Mouse (Mus musculus): ENCODE measurements around the gene Lrrc4c. TPM values are rescaled to one million over a fixed set of nuclear protein-coding genes. Genes with fewer than 3 reads are reported as not detected.
A peak's percentile ranks its signal among the peaks of the same experiment; 100 is the strongest.

Lrrc4c gene
- polyA plus RNA-seq, 1 experiment from 2014 or later, result 1.2 TPM

GRCm38 (mm10) chr2:96319649-96320048 lies 1.7 kb downstream of the Lrrc4c start:
- peak; percentile 45; the same call in 1 of the 2 replicates for ATAC-seq (replicated peaks; ENCODE audit: extremely low read depth, insufficient read depth, low FRiP score)
- Histone ChIP-seq H3K27ac (ENCODE audit: low read length) (peak overlapping the region; percentile 35), H3K9ac (ENCODE audit: low read length) (peak overlapping the region; percentile 49), H3K4me3 (ENCODE audit: low read length) (peak overlapping the region; percentile 45), H3K4me1 (ENCODE audit: control insufficient read depth, insufficient read depth, low read length) (peaks cover 22% of the 10 kb centered on the region), H3K36me3 (ENCODE audit: control insufficient read depth, insufficient read depth) (no peaks in the 10 kb centered on the region), H3K9me3 (replicated peaks; ENCODE audit: control insufficient read depth, low read length) (no peaks in the 10 kb centered on the region), H3K4me2 (ENCODE audit: low read depth, low read length) (peak overlapping the region; percentile 65), H3K27me3 (ENCODE audit: control insufficient read depth, insufficient read depth, low read length) (no peaks in the 10 kb centered on the region)
- WGBS, result 12% methylated on average over 6 of the region's 6 CpGs

GRCm38 (mm10) chr2:96334652-96335051 lies 16.7 kb downstream of the Lrrc4c start:
- Histone ChIP-seq H3K9ac (ENCODE audit: low read length) (no peak overlapping the region), H3K27ac (ENCODE audit: low read length) (no peak overlapping the region; the same call in 1 of the 2 replicates), H3K4me1 (ENCODE audit: control insufficient read depth, insufficient read depth, low read length) (peaks cover 6% of the 10 kb centered on the region; the same call in 1 of the 2 replicates), H3K9me3 (replicated peaks; ENCODE audit: control insufficient read depth, low read length) (no peaks in the 10 kb centered on the region), H3K27me3 (ENCODE audit: control insufficient read depth, insufficient read depth, low read length) (no peaks in the 10 kb centered on the region), H3K36me3 (ENCODE audit: control insufficient read depth, insufficient read depth) (no peaks in the 10 kb centered on the region), H3K4me2 (ENCODE audit: low read depth, low read length) (no peak overlapping the region), H3K4me3 (ENCODE audit: low read length) (no peak overlapping the region)
- WGBS, result 43% methylated on average over 3 of the region's 3 CpGs
- no peak; the same call in 1 of the 2 replicates for ATAC-seq (replicated peaks; ENCODE audit: extremely low read depth, insufficient read depth, low FRiP score)

DNA sequence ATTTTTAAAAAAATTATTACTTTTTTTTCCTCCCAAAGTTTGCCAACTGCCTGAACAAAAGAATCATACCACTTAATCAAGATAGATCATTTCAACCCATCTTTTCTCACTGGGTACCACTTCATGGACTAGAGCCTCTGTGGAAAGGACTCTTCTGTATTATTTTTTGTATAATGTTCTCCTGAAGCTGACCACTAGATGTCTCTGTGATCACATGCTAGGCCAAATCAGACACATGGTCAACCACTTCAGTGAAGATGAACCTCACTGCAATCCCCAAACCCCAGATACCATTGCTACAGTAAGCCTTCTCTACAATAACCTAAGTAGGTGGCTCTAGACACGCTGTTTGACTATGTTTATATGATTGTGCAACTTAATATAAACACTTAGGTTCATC lies 19.4 kb downstream of the Lrrc4c start:
- no peaks in the 10 kb centered on the region for H3K36me3 ChIP-seq (ENCODE audit: control insufficient read depth, insufficient read depth)
- H3K27me3 ChIP-seq (ENCODE audit: control insufficient read depth, insufficient read depth, low read length), result no peaks in the 10 kb centered on the region
- ATAC-seq (replicated peaks; ENCODE audit: extremely low read depth, insufficient read depth, low FRiP score), result no peak
- H3K27ac ChIP-seq (ENCODE audit: low read length), result no peak overlapping the region
- no peak overlapping the region for H3K4me2 ChIP-seq (ENCODE audit: low read depth, low read length)
- peaks cover 6% of the 10 kb centered on the region; the same call in 1 of the 2 replicates for H3K4me1 ChIP-seq (ENCODE audit: control insufficient read depth, insufficient read depth, low read length)
- H3K9me3 ChIP-seq (replicated peaks; ENCODE audit: control insufficient read depth, low read length), result no peaks in the 10 kb centered on the region
- WGBS, result 43% methylated on average over 1 of the region's 1 CpGs
- no peak overlapping the region for H3K4me3 ChIP-seq (ENCODE audit: low read length)
- H3K9ac ChIP-seq (ENCODE audit: low read length), result no peak overlapping the region

GRCm38 (mm10) chr2:96401186-96401811 lies 83.3 kb downstream of the Lrrc4c start:
- Histone ChIP-seq H3K27ac (ENCODE audit: low read length) (no peak overlapping the region), H3K27me3 (ENCODE audit: control insufficient read depth, insufficient read depth, low read length) (no peaks in the 10 kb centered on the region), H3K4me1 (ENCODE audit: control insufficient read depth, insufficient read depth, low read length) (no peaks in the 10 kb centered on the region), H3K4me3 (ENCODE audit: low read length) (no peak overlapping the region), H3K9me3 (replicated peaks; ENCODE audit: control insufficient read depth, low read length) (no peaks in the 10 kb centered on the region), H3K4me2 (ENCODE audit: low read depth, low read length) (no peak overlapping the region), H3K36me3 (ENCODE audit: control insufficient read depth, insufficient read depth) (no peaks in the 10 kb centered on the region), H3K9ac (ENCODE audit: low read length) (no peak overlapping the region)
- ATAC-seq (replicated peaks; ENCODE audit: extremely low read depth, insufficient read depth, low FRiP score), result no peak
- WGBS, result 68% methylated on average over 1 of the region's 1 CpGs

DNA sequence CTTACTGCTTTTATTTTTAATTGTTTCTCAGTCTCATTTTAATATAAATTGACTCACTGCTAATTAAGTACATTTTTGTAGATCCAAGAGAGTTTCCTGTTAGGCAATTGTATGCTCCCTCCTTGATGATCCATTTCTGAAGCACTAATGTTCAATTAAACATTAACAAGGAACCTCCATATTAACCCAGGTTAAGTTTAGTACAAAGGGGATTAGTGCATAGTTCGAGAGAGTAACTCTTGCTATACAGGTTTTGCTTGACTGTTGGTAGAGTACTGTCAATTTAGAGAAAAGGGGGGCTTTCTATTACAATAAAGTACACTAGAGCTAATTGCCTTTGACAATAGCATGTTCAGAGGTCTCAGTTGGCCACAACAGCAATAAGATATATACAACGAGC lies 84.5 kb downstream of the Lrrc4c start:
- 57% methylated on average over 2 of the region's 2 CpGs for WGBS
- no peaks in the 10 kb centered on the region for H3K27me3 ChIP-seq (ENCODE audit: control insufficient read depth, insufficient read depth, low read length)

DNA sequence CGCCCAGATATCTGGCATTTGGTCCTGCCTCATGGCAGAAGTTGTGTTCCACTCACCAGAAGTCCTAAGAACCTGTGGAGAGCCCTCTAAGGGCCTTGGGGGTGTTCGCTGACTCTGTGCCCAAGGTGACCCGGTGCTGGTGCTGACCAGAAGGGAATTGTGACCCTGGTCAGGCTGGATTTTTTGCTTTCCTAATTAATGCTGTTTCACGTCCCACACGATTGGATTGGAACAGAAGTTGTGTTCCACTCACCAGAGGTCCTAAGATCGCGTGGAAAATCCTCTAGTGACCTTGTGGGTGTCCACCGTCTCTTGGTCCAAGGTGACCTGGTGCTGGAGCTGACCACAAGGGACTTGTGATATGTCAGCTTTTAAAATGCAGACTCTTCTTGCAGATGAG lies 88.9 kb downstream of the Lrrc4c start:
- Histone ChIP-seq H3K36me3 (ENCODE audit: control insufficient read depth, insufficient read depth) (no peaks in the 10 kb centered on the region), H3K4me1 (ENCODE audit: control insufficient read depth, insufficient read depth, low read length) (no peaks in the 10 kb centered on the region), H3K4me2 (ENCODE audit: low read depth, low read length) (no peak overlapping the region), H3K27me3 (ENCODE audit: control insufficient read depth, insufficient read depth, low read length) (no peaks in the 10 kb centered on the region), H3K9ac (ENCODE audit: low read length) (no peak overlapping the region), H3K9me3 (replicated peaks; ENCODE audit: control insufficient read depth, low read length) (no peaks in the 10 kb centered on the region), H3K27ac (ENCODE audit: low read length) (no peak overlapping the region), H3K4me3 (ENCODE audit: low read length) (no peak overlapping the region)
- 80% methylated on average over 8 of the region's 8 CpGs for WGBS
- ATAC-seq (replicated peaks; ENCODE audit: extremely low read depth, insufficient read depth, low FRiP score), result no peak

More for the DNA sequence above, 84.5 kb downstream of the Lrrc4c start:
- no peaks in the 10 kb centered on the region for H3K4me1 ChIP-seq (ENCODE audit: control insufficient read depth, insufficient read depth, low read length)
- H3K27ac ChIP-seq (ENCODE audit: low read length), result no peak overlapping the region
- no peaks in the 10 kb centered on the region for H3K9me3 ChIP-seq (replicated peaks; ENCODE audit: control insufficient read depth, low read length)
- no peak for ATAC-seq (replicated peaks; ENCODE audit: extremely low read depth, insufficient read depth, low FRiP score)
- H3K36me3 ChIP-seq (ENCODE audit: control insufficient read depth, insufficient read depth), result no peaks in the 10 kb centered on the region
- H3K4me2 ChIP-seq (ENCODE audit: low read depth, low read length), result no peak overlapping the region
- no peak overlapping the region for H3K4me3 ChIP-seq (ENCODE audit: low read length)
- H3K9ac ChIP-seq (ENCODE audit: low read length), result no peak overlapping the region

GRCm38 (mm10) chr2:96411182-96411581 lies 93.2 kb downstream of the Lrrc4c start:
- ATAC-seq (replicated peaks; ENCODE audit: extremely low read depth, insufficient read depth, low FRiP score), result no peak
- Histone ChIP-seq H3K4me3 (ENCODE audit: low read length) (no peak overlapping the region), H3K27ac (ENCODE audit: low read length) (no peak overlapping the region), H3K4me2 (ENCODE audit: low read depth, low read length) (no peak overlapping the region), H3K9me3 (replicated peaks; ENCODE audit: control insufficient read depth, low read length) (no peaks in the 10 kb centered on the region), H3K36me3 (ENCODE audit: control insufficient read depth, insufficient read depth) (no peaks in the 10 kb centered on the region), H3K9ac (ENCODE audit: low read length) (no peak overlapping the region), H3K4me1 (ENCODE audit: control insufficient read depth, insufficient read depth, low read length) (no peaks in the 10 kb centered on the region), H3K27me3 (ENCODE audit: control insufficient read depth, insufficient read depth, low read length) (no peaks in the 10 kb centered on the region)
- WGBS, result 78% methylated on average over 1 of the region's 1 CpGs

GRCm38 (mm10) chr2:96461566-96461965 lies 143.6 kb downstream of the Lrrc4c start:
- H3K27me3 ChIP-seq (ENCODE audit: control insufficient read depth, insufficient read depth, low read length), result no peaks in the 10 kb centered on the region
- H3K9me3 ChIP-seq (replicated peaks; ENCODE audit: control insufficient read depth, low read length), result 0 out of 2 replicates have a peak, but pooled peaks cover 3% of the 10 kb centered on the region
- ATAC-seq (replicated peaks; ENCODE audit: extremely low read depth, insufficient read depth, low FRiP score), result no peak
- no peaks in the 10 kb centered on the region for H3K36me3 ChIP-seq (ENCODE audit: control insufficient read depth, insufficient read depth)
- H3K27ac ChIP-seq (ENCODE audit: low read length), result no peak overlapping the region
- H3K9ac ChIP-seq (ENCODE audit: low read length), result no peak overlapping the region
- no peaks in the 10 kb centered on the region for H3K4me1 ChIP-seq (ENCODE audit: control insufficient read depth, insufficient read depth, low read length)
- H3K4me2 ChIP-seq (ENCODE audit: low read depth, low read length), result no peak overlapping the region
- H3K4me3 ChIP-seq (ENCODE audit: low read length), result no peak overlapping the region

- Histone ChIP-seq H3K4me1 (ENCODE audit: control insufficient read depth, insufficient read depth, low read length) (no peaks in the 10 kb centered on the region), H3K27me3 (ENCODE audit: control insufficient read depth, insufficient read depth, low read length) (no peaks in the 10 kb centered on the region), H3K27ac (ENCODE audit: low read length) (no peak overlapping the region), H3K4me3 (ENCODE audit: low read length) (no peak overlapping the region), H3K9ac (ENCODE audit: low read length) (no peak overlapping the region), H3K4me2 (ENCODE audit: low read depth, low read length) (no peak overlapping the region), H3K36me3 (ENCODE audit: control insufficient read depth, insufficient read depth) (no peaks in the 10 kb centered on the region), H3K9me3 (replicated peaks; ENCODE audit: control insufficient read depth, low read length) (no peaks in the 10 kb centered on the region; the same call in 1 of the 2 replicates)
- WGBS, result 72% methylated on average over 6 of the region's 6 CpGs
- no peak for ATAC-seq (replicated peaks; ENCODE audit: extremely low read depth, insufficient read depth, low FRiP score)
These were observed 157.7 kb downstream of the Lrrc4c start for GRCm38 (mm10) chr2:96475674-96476073.

Data from heart, embryonic 16.5 days (tissue).